Mouse (Mus musculus): Measurements from ENCODE around the gene Mrpl42. TPM values are rescaled to one million over a fixed set of nuclear protein-coding genes. Genes with fewer than 3 reads are reported as not detected.

Gene Mrpl42
- polyA plus RNA-seq, 1 experiment from 2014 or later: 358 TPM

- Histone ChIP-seq H3K36me3 (ENCODE audit: insufficient read depth) (no peaks in the 10 kb centered on the region), H3K9ac (no peak overlapping the region), H3K27ac (ENCODE audit: low read depth) (no peak overlapping the region), H3K4me1 (ENCODE audit: insufficient read depth) (no peaks in the 10 kb centered on the region), H3K27me3 (ENCODE audit: insufficient read depth, low read length) (no peaks in the 10 kb centered on the region), H3K4me2 (no peak overlapping the region), H3K4me3 (ENCODE audit: low read depth, low read length) (no peak overlapping the region), H3K9me3 (ENCODE audit: low read depth, low read length) (no peaks in the 10 kb centered on the region)
- TF ChIP-seq CTCF (IDR thresholded peaks at IDR 0.05; ENCODE audit: low read depth): no peak
- no peak for ATAC-seq (ENCODE audit: insufficient read depth)
- no peak for DNase-seq
- 89% methylated on average over 7 of the region's 7 CpGs for WGBS
Observed at GRCm38 (mm10) chr10:95533382-95533781, 31.6 kb upstream of the Mrpl42 start.

- Histone ChIP-seq H3K4me1 (ENCODE audit: insufficient read depth) (no peaks in the 10 kb centered on the region), H3K4me3 (ENCODE audit: low read depth, low read length) (no peak overlapping the region), H3K4me2 (no peak overlapping the region), H3K9me3 (ENCODE audit: low read depth, low read length) (no peaks in the 10 kb centered on the region), H3K9ac (no peak overlapping the region), H3K27me3 (ENCODE audit: insufficient read depth, low read length) (no peaks in the 10 kb centered on the region), H3K36me3 (ENCODE audit: insufficient read depth) (no peaks in the 10 kb centered on the region), H3K27ac (ENCODE audit: low read depth) (no peak overlapping the region)
- no peak for TF ChIP-seq CTCF (IDR thresholded peaks at IDR 0.05; ENCODE audit: low read depth)
- no peak for ATAC-seq (ENCODE audit: insufficient read depth)
- whole genome bisulfite sequencing: 86% methylated on average over 5 of the region's 5 CpGs
- DNase-seq: no peak
Observed at GRCm38 (mm10) chr10:95532916-95533315, 31.2 kb upstream of the Mrpl42 start.

GRCm38 (mm10) chr10:95530551-95531121 is 28.9 kb upstream of the Mrpl42 start:
- Histone ChIP-seq H3K9me3 (ENCODE audit: low read depth, low read length) (no peaks in the 10 kb centered on the region), H3K27me3 (ENCODE audit: insufficient read depth, low read length) (no peaks in the 10 kb centered on the region), H3K27ac (ENCODE audit: low read depth) (no peak overlapping the region), H3K4me2 (no peak overlapping the region), H3K4me1 (ENCODE audit: insufficient read depth) (peaks cover 6% of the 10 kb centered on the region; the same call in 1 of the 2 replicates), H3K9ac (no peak overlapping the region), H3K36me3 (ENCODE audit: insufficient read depth) (no peaks in the 10 kb centered on the region), H3K4me3 (ENCODE audit: low read depth, low read length) (no peak overlapping the region)
- WGBS: 75% methylated on average over 2 of the region's 2 CpGs
- DNase-seq: no peak
- TF ChIP-seq CTCF (IDR thresholded peaks at IDR 0.05; ENCODE audit: low read depth): no peak
- ATAC-seq (ENCODE audit: insufficient read depth): no peak

GRCm38 (mm10) chr10:95526495-95527122 is 24.9 kb upstream of the Mrpl42 start:
- peaks cover 6% of the 10 kb centered on the region; the same call in 1 of the 2 replicates for H3K4me1 ChIP-seq (ENCODE audit: insufficient read depth)
- WGBS: 64% methylated on average over 5 of the region's 5 CpGs
- H3K9ac ChIP-seq: no peak overlapping the region
- H3K36me3 ChIP-seq (ENCODE audit: insufficient read depth): 0 out of 2 replicates have a peak, but pooled peaks cover 5% of the 10 kb centered on the region
- no peak overlapping the region for H3K4me3 ChIP-seq (ENCODE audit: low read depth, low read length)
- H3K27ac ChIP-seq (ENCODE audit: low read depth): peak overlapping the region; percentile 70
- TF ChIP-seq CTCF (IDR thresholded peaks at IDR 0.05; ENCODE audit: low read depth): no peak
- ATAC-seq (ENCODE audit: insufficient read depth) (peak; percentile 69), DNase-seq (peak; percentile 49)
- H3K27me3 ChIP-seq (ENCODE audit: insufficient read depth, low read length): no peaks in the 10 kb centered on the region
- no peaks in the 10 kb centered on the region for H3K9me3 ChIP-seq (ENCODE audit: low read depth, low read length)
- H3K4me2 ChIP-seq: no peak overlapping the region

- Histone ChIP-seq H3K4me1 (ENCODE audit: insufficient read depth) (peaks cover 6% of the 10 kb centered on the region; the same call in 1 of the 2 replicates), H3K9ac (no peak overlapping the region), H3K4me3 (ENCODE audit: low read depth, low read length) (no peak overlapping the region), H3K9me3 (ENCODE audit: low read depth, low read length) (no peaks in the 10 kb centered on the region), H3K36me3 (ENCODE audit: insufficient read depth) (0 out of 2 replicates have a peak, but pooled peaks cover 6% of the 10 kb centered on the region), H3K4me2 (no peak overlapping the region), H3K27ac (ENCODE audit: low read depth) (peak overlapping the region; percentile 70; the same call in 1 of the 2 replicates), H3K27me3 (ENCODE audit: insufficient read depth, low read length) (no peaks in the 10 kb centered on the region)
- WGBS: 87% methylated on average over 5 of the region's 5 CpGs
- no peak for TF ChIP-seq CTCF (IDR thresholded peaks at IDR 0.05; ENCODE audit: low read depth)
- ATAC-seq (ENCODE audit: insufficient read depth): no peak
- no peak for DNase-seq
Observed at GRCm38 (mm10) chr10:95525871-95526270, 24.1 kb upstream of the Mrpl42 start.

- WGBS: 47% methylated on average over 6 of the region's 6 CpGs
- Histone ChIP-seq H3K4me3 (ENCODE audit: low read depth, low read length) (no peak overlapping the region), H3K27ac (ENCODE audit: low read depth) (no peak overlapping the region; the same call in 1 of the 2 replicates), H3K36me3 (ENCODE audit: insufficient read depth) (0 out of 2 replicates have a peak, but pooled peaks cover 6% of the 10 kb centered on the region), H3K9ac (no peak overlapping the region), H3K27me3 (ENCODE audit: insufficient read depth, low read length) (no peaks in the 10 kb centered on the region), H3K4me2 (no peak overlapping the region), H3K9me3 (ENCODE audit: low read depth, low read length) (no peaks in the 10 kb centered on the region), H3K4me1 (ENCODE audit: insufficient read depth) (peaks cover 6% of the 10 kb centered on the region; the same call in 1 of the 2 replicates)
- no peak for TF ChIP-seq CTCF (IDR thresholded peaks at IDR 0.05; ENCODE audit: low read depth)
- DNase-seq: no peak
- no peak for ATAC-seq (ENCODE audit: insufficient read depth)
Observed at GRCm38 (mm10) chr10:95525037-95525675, 23.4 kb upstream of the Mrpl42 start.

- Histone ChIP-seq H3K27me3 (ENCODE audit: insufficient read depth, low read length) (no peaks in the 10 kb centered on the region), H3K9ac (no peak overlapping the region), H3K4me1 (ENCODE audit: insufficient read depth) (0 out of 2 replicates have a peak, but pooled peaks cover 2% of the 10 kb centered on the region), H3K27ac (ENCODE audit: low read depth) (no peak overlapping the region), H3K4me3 (ENCODE audit: low read depth, low read length) (no peak overlapping the region), H3K36me3 (ENCODE audit: insufficient read depth) (peaks cover 13% of the 10 kb centered on the region; the same call in 1 of the 2 replicates), H3K9me3 (ENCODE audit: low read depth, low read length) (no peaks in the 10 kb centered on the region), H3K4me2 (no peak overlapping the region)
- WGBS: 92% methylated on average over 6 of the region's 6 CpGs
- DNase-seq (no peak), ATAC-seq (ENCODE audit: insufficient read depth) (no peak)
- no peak for TF ChIP-seq CTCF (IDR thresholded peaks at IDR 0.05; ENCODE audit: low read depth)
Observed at GRCm38 (mm10) chr10:95517656-95518055, 15.9 kb upstream of the Mrpl42 start.

All from lung, embryonic 14.5 days (tissue).